In genomic region chr11:6605021-6605481, GRCm38 (mm10) we compare ENCODE assay signal across 7 mouse cellular contexts. TPM values are rescaled to one million over a fixed set of nuclear protein-coding genes. Genes with fewer than 3 reads are reported as not detected.
DNase-seq lines count a peak whose midpoint lies in the region; ATAC-seq lines count a peak whose summit lies in the region.

No protein-coding gene starts in this region.

- no peaks in the 10 kb centered on the region for H3K36me3 ChIP-seq in lung, embryonic 15.5 days
- no peaks in the 10 kb centered on the region for H3K36me3 ChIP-seq in hindbrain, embryonic 11.5 days (ENCODE audit: control insufficient read depth, insufficient read depth, low read length)
- peaks cover 28% of the 10 kb centered on the region for H3K36me3 ChIP-seq in midbrain, embryonic 13.5 days

- no peak for ATAC-seq in lung, embryonic 15.5 days (ENCODE audit: borderline replicate concordance, extremely low read depth, low FRiP score, low TSS enrichment)
- ATAC-seq in hindbrain, embryonic 11.5 days (ENCODE audit: low FRiP score), result peak; percentile 0; the same call in 1 of the 2 replicates
- 0 out of 2 replicates have a peak, but pooled peaks have one; percentile 0 for ATAC-seq in midbrain, embryonic 13.5 days
- no peak for ATAC-seq in activated CD4-positive, CD25-positive, alpha-beta regulatory T cell, adult 4 months

- 15% methylated on average over 10 of the region's 13 CpGs for WGBS in lung, embryonic 15.5 days
- 12% methylated on average over 13 of the region's 13 CpGs for WGBS in hindbrain, embryonic 11.5 days
- 7% methylated on average over 12 of the region's 13 CpGs for WGBS in midbrain, embryonic 13.5 days

- H3K4me2 ChIP-seq in lung, embryonic 15.5 days, result peak overlapping the region; percentile 76
- peak overlapping the region; percentile 57 for H3K4me2 ChIP-seq in hindbrain, embryonic 11.5 days (replicated peaks; ENCODE audit: low read depth, low read length)
- H3K4me2 ChIP-seq in midbrain, embryonic 13.5 days (replicated peaks), result peak overlapping the region; percentile 92

- DNase-seq in lung, postnatal 36 days, result no peak
- peak; percentile 29 for DNase-seq in embryo, embryonic 11 days
- DNase-seq in hindbrain, embryonic 11.5 days (ENCODE audit: low spot score), result peak; percentile 47
- DNase-seq in frontal cortex, postnatal 10 days (ENCODE audit: low spot score in 2 of 2), result no peak

- no peaks in the 10 kb centered on the region for H3K9me3 ChIP-seq in lung, embryonic 15.5 days
- H3K9me3 ChIP-seq in hindbrain, embryonic 11.5 days (ENCODE audit: control insufficient read depth, low read length), result no peaks in the 10 kb centered on the region
- H3K9me3 ChIP-seq in midbrain, embryonic 13.5 days, result no peaks in the 10 kb centered on the region

- H3K4me3 ChIP-seq in lung, embryonic 15.5 days, result peak overlapping the region; percentile 39
- peak overlapping the region; percentile 52 for H3K4me3 ChIP-seq in hindbrain, embryonic 11.5 days (ENCODE audit: low read depth, low read length)
- H3K4me3 ChIP-seq in midbrain, embryonic 13.5 days (replicated peaks), result peak overlapping the region; percentile 69

- H3K27me3 ChIP-seq in lung, embryonic 15.5 days, result peaks cover 23% of the 10 kb centered on the region
- H3K27me3 ChIP-seq in hindbrain, embryonic 11.5 days (ENCODE audit: control insufficient read depth, insufficient read depth, low read length), result peaks cover 4% of the 10 kb centered on the region
- H3K27me3 ChIP-seq in midbrain, embryonic 13.5 days, result no peaks in the 10 kb centered on the region

- no peak overlapping the region for H3K27ac ChIP-seq in lung, embryonic 15.5 days
- peak overlapping the region; percentile 85 for H3K27ac ChIP-seq in hindbrain, embryonic 11.5 days (ENCODE audit: low read depth, low read length)
- peak overlapping the region; percentile 100 for H3K27ac ChIP-seq in midbrain, embryonic 13.5 days

- H3K9ac ChIP-seq in lung, embryonic 15.5 days, result peak overlapping the region; percentile 24; the same call in 1 of the 2 replicates
- H3K9ac ChIP-seq in hindbrain, embryonic 11.5 days (ENCODE audit: low read depth, low read length), result peak overlapping the region; percentile 77
- H3K9ac ChIP-seq in midbrain, embryonic 13.5 days (replicated peaks), result peak overlapping the region; percentile 89

- peaks cover 39% of the 10 kb centered on the region for H3K4me1 ChIP-seq in lung, embryonic 15.5 days
- H3K4me1 ChIP-seq in hindbrain, embryonic 11.5 days (replicated peaks; ENCODE audit: control insufficient read depth, insufficient read depth, low read length), result peaks cover 5% of the 10 kb centered on the region
- H3K4me1 ChIP-seq in midbrain, embryonic 13.5 days (replicated peaks), result peaks cover 66% of the 10 kb centered on the region

RNA-seq across cellular contexts. Expression of gene Nacad, which starts 0.8 kb away (rescaled TPM):
- 2.1 and 2.4 TPM in 2 replicates for polyA plus RNA-seq in lung, embryonic 15.5 days (2015; fragmentation: Nextera tagmentation; extraction: Ambion mirVana)
- 44.3 and 44.8 TPM in 2 replicates for polyA plus RNA-seq in hindbrain, embryonic 11.5 days (2014; fragmentation: Nextera tagmentation; extraction: Ambion mirVana)
- polyA plus RNA-seq in midbrain, embryonic 13.5 days (2015; fragmentation: Nextera tagmentation; extraction: Ambion mirVana), result 96.9 and 101 TPM in 2 replicates
- polyA plus RNA-seq in activated CD4-positive, CD25-positive, alpha-beta regulatory T cell, adult 4 months (2017; shearing (Covaris generic)), result not detected

RNA-seq across cellular contexts. Expression of gene Tbrg4, which starts 20.8 kb away (rescaled TPM):
- 33.9 and 37.9 TPM in 2 replicates for polyA plus RNA-seq in lung, embryonic 15.5 days (2015; fragmentation: Nextera tagmentation; extraction: Ambion mirVana)
- 31.8 and 34.6 TPM in 2 replicates for polyA plus RNA-seq in hindbrain, embryonic 11.5 days (2014; fragmentation: Nextera tagmentation; extraction: Ambion mirVana)
- 34.6 and 35.5 TPM in 2 replicates for polyA plus RNA-seq in midbrain, embryonic 13.5 days (2015; fragmentation: Nextera tagmentation; extraction: Ambion mirVana)
- polyA plus RNA-seq in activated CD4-positive, CD25-positive, alpha-beta regulatory T cell, adult 4 months (2017; shearing (Covaris generic)), result 10 to 100 TPM; 21.6 to 33.6 TPM

RNA-seq across cellular contexts. Expression of gene Wap, which starts 33.4 kb away (rescaled TPM):
- polyA plus RNA-seq in lung, embryonic 15.5 days (2015; fragmentation: Nextera tagmentation; extraction: Ambion mirVana), result not detected in 2 replicates
- polyA plus RNA-seq in hindbrain, embryonic 11.5 days (2014; fragmentation: Nextera tagmentation; extraction: Ambion mirVana), result not detected in 2 replicates
- polyA plus RNA-seq in midbrain, embryonic 13.5 days (2015; fragmentation: Nextera tagmentation; extraction: Ambion mirVana), result not detected in 2 replicates
- polyA plus RNA-seq in activated CD4-positive, CD25-positive, alpha-beta regulatory T cell, adult 4 months (2017; shearing (Covaris generic)), result not detected

RNA-seq across cellular contexts. Expression of gene Ramp3, which starts 53.3 kb away (rescaled TPM):
- 1.3 and 2.1 TPM in 2 replicates for polyA plus RNA-seq in lung, embryonic 15.5 days (2015; fragmentation: Nextera tagmentation; extraction: Ambion mirVana)
- 4.3 and 6.7 TPM in 2 replicates for polyA plus RNA-seq in hindbrain, embryonic 11.5 days (2014; fragmentation: Nextera tagmentation; extraction: Ambion mirVana)
- 6.4 and 6.8 TPM in 2 replicates for polyA plus RNA-seq in midbrain, embryonic 13.5 days (2015; fragmentation: Nextera tagmentation; extraction: Ambion mirVana)
- polyA plus RNA-seq in activated CD4-positive, CD25-positive, alpha-beta regulatory T cell, adult 4 months (2017; shearing (Covaris generic)), result 1 to 10 TPM; 8.0 to 8.6 TPM

RNA-seq across cellular contexts. Expression of gene Ccm2, which starts 58.4 kb away (rescaled TPM):
- 87.8 and 92.9 TPM in 2 replicates for polyA plus RNA-seq in lung, embryonic 15.5 days (2015; fragmentation: Nextera tagmentation; extraction: Ambion mirVana)
- polyA plus RNA-seq in hindbrain, embryonic 11.5 days (2014; fragmentation: Nextera tagmentation; extraction: Ambion mirVana), result 88.2 and 88.4 TPM in 2 replicates
- 82.4 and 87.8 TPM in 2 replicates for polyA plus RNA-seq in midbrain, embryonic 13.5 days (2015; fragmentation: Nextera tagmentation; extraction: Ambion mirVana)
- polyA plus RNA-seq in activated CD4-positive, CD25-positive, alpha-beta regulatory T cell, adult 4 months (2017; shearing (Covaris generic)), result 100 to 1,000 TPM; 136 TPM

Comparison
In these comparisons a context has a peak if more than half of its experiments do, and no peak if none do; other contexts are left out.
1. ATAC-seq: peak in hindbrain, embryonic 11.5 days (single experiment) and midbrain, embryonic 13.5 days (single experiment); none in lung, embryonic 15.5 days (single experiment) and activated CD4-positive, CD25-positive, alpha-beta regulatory T cell, adult 4 months (single experiment).
2. H3K9ac ChIP-seq: peak in every context shown above with its lines; median percentile 89 in midbrain, embryonic 13.5 days; 77 in hindbrain, embryonic 11.5 days; 24 in lung, embryonic 15.5 days.
3. DNase-seq: peak in embryo, embryonic 11 days (single experiment) and hindbrain, embryonic 11.5 days (single experiment); none in lung, postnatal 36 days (single experiment) and frontal cortex, postnatal 10 days (0 of 2).
4. RNA of gene Nacad, which starts 0.8 kb away (polyA plus RNA-seq): 96.9 to 101 TPM in midbrain, embryonic 13.5 days and 44.3 to 44.8 TPM in hindbrain, embryonic 11.5 days; 2.1 to 2.4 TPM in lung, embryonic 15.5 days and not detected in activated CD4-positive, CD25-positive, alpha-beta regulatory T cell, adult 4 months; every median in the first group is over 10 times any median in the second.
5. Peak in every context shown above with its lines, with median percentiles within 50 percentile points of each other: H3K4me2 ChIP-seq and H3K4me3 ChIP-seq.